Mouse (Mus musculus) left cerebral cortex, adult 8-10 months (tissue): ENCODE data around the gene Pi16. TPM values are rescaled to one million over a fixed set of nuclear protein-coding genes. Genes with fewer than 3 reads are reported as not detected.

Experiments
- DNase-seq, 2 experiments: peaks; one replicate each; pipeline ENCODE4 v3.0.0; 2022; ENCODE audit warnings: low spot score in 2 of 2
- total RNA-seq, 4 experiments: library from RNA; stranded (reverse); gene quantifications; 2 replicates each; pipeline ENCODE4 v1.2.4; 2022

The Pi16 gene
- total RNA-seq, 4 experiments from 2014 or later, result 1.2 to 1.6 (median 1.4) TPM

DNA sequence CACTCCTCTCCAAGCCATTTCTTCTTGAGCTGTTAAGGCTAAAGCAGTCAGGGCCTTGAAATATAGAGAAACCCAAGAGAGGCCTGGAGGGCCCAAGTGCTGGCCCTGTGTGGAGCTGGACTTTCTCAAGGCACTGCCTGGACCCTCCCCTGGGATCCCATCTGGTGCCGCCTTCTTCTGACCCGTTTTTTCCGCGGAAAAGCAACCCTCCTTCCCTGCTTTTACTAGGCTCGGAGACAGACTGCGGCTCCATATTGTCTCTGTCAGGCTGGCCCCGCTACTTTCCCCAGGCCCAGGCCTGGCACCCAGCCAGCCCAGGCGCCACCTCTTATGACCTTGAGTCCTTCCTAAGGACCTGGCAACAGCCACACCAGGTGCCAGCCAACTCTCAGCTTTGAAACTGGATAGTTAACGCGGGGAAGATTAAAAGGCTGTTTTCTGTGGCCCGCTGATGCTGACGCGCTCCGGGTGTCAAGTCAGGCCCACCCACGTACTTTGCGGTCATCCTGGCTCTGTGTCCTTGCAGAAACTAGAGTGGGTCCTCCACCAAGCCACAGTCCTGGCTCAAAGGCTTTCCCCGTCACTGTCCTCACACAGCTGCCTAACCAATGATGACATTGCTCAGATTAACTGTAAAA is 38.5 kb downstream of the Pi16 start:
- no peak for DNase-seq

DNA sequence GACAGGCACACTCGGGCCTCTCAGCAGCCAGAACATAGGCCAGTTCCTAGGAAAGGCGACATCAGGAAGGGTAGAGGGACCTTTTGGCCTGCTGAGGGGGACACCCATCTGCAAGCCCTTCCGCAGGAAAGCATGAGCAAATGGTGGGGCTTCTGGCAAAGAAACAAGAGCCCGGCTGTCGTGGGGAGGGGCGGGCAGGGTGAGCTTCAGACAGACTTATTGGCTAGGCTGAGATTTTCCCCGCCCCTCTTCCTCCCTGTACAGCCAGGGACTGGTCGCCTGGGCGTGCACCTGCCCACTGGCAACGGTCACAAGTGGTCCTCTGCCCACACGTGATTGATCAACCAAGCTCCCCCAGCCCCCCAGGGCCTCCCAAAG is 39.0 kb downstream of the Pi16 start:
- DNase-seq, result peak in 1 of 2 experiments; percentile 58

DNA sequence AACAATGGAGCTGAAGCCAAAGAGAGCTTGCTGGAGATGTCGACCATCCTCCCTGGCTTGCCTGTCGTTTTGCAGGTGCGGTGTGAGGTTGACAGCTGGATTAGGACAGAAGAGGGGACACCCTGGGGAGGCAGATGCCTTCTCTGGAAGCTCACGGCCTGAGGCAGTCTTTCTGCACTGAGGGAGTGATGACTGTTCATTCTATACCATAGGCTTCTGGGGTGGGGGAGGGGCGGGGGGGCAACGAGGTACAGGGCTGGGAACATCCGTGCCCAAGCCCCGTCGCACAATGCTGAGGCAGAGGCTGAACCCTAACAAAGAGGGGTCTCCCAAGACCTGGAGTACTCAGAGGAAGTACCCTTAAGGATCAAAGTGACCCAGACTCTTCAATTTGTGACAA is 39.4 kb downstream of the Pi16 start:
- no peak for DNase-seq

DNA sequence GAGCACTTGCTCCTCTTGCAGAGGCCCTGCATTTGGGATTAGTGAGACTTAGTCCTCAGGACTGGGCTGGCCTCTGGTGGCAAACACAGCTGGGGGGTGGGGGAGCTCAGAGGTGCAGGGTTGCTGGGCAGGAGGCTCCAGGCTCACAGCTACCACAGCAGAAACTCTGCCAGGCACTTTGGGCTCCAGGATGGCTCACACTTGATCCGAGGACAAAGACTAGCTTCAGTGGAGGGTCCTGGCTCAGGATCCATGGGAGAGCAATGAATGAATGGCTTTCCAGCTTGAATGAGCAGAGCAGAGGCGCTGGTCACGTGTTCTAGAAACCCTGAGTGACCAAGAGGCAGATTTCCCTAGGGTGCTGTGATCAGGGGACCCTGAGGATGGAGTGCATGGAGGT is 41.4 kb downstream of the Pi16 start:
- no peak for DNase-seq

DNA sequence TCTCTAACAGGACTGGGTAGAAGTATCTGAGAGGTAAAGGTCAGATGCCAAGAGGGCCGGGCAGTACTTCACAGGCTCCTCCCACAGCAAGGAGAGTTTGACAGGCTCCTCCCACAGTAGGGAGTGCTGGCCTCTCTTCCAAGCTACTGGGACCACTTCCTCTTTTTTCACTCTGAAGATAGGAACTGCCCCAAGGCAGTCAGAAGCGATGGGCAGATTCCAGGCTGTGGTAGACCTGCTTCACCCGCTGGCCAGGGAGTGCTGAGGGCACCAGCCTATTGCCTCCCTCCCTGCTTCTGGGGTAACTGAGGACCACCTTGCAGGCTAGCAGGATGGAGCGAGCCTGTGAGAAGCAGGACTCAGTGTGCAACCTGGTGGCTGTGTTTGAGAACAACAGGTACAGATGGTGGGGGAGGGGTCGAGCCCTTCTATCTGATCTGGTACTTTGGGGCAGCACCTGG is 43.3 kb downstream of the Pi16 start, which contains the start of gene Fgd2:
TSS of gene Fgd2 (plus strand) at position 154 of the 461 bp plus-strand sequence.
- DNase-seq, result no peak

DNA sequence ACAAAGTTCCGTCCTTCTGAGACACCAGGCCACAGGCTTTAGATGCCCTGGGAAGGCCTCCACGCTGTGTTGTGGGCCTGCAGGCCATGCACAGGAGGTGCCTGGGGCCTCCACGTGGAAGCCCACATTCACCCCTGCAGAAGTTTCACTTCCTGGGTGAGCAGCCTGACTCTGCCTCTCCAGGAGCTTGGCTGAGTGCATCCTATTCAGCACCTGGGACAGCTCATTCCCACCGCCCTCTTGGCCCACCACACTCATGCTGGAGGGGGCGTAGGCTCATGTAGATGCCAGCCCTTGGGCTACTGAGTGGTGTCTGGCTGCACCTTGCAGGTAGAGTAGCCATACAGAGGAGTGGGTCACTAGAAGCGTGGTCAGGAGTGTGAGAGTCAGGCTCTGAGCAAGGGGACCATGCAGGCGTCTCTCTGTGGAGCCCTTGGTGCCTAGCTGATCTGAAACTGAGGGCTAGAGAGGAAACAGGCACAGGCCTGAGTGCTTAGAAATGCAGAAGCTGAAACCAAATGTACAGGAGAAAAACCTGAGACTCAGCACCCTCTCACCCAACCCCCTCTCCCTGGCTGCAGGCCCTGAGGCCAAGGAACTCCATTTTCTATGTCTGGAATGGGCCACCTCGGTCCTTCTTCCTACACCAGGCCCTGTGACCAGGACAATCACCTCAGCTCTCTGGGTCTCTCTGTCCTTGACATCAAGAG is 44.7 kb downstream of the Pi16 start:
- DNase-seq, result no peak

- no peak for DNase-seq
Measured at GRCm38 (mm10) chr17:29363109-29363508, 45.6 kb downstream of the Pi16 start.

DNA sequence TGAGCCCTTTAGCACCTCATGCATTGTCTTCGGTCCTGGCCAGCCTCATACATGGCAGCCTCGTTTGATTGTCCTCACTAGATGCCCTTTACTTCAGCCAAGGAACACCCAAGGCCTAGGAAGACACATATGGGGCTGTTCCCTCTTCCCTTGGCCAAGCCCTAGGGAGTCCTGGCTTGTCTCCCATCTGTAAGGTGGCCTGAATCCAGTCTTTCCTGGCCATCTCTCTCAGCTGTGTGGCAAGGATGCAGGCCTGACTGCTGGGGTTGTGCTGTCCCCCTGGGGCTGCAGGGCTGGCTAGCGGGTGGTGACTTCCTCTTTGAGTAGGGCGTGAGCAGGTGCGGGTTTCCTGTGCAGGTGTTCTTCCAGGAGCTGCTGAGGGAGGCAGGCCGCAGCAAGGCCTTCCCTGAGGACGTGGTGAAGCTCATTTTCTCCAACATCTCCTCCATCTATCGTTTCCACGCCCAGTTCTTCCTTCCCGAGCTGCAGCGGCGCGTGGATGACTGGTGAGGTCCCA is 47.7 kb downstream of the Pi16 start:
- DNase-seq, result no peak

- no peak for DNase-seq
Measured at GRCm38 (mm10) chr17:29368726-29369125, 51.2 kb downstream of the Pi16 start.

DNA sequence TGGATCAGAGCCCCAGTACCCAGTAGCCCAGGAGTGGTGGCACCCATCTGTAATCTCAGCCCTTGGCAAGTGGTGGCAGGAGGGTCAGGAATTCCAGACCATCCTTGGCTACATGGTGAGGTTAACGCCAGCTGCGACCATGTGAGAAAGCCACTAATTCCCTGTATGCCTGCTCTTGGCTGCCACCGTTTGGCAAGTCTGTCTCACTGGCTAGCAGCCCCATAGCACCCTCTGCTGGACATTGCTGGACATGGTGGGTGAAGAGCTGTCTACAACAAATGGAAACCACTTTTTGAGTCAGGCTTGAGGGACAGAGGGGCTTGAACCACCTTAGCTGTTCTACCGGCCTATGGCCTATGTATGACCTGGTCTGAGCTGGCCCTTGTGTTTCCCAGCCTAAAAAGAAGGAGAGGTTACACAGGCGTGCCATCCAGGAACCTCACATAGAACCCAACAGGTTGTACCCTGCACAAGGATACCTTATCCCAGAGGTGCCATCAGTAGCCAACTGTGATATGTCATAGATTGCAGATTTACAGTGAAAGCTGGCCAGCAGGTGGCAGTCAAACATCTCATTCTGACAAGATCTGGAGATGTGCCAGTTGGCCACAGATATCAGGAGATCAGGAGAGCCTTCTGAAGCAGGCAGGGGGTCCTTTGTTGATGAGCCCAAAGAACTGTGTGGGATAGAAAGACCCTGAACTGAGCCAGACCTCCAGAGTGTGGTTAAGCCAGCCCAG is 53.7 kb downstream of the Pi16 start:
- peak; percentile 76 to 88 for DNase-seq

DNA sequence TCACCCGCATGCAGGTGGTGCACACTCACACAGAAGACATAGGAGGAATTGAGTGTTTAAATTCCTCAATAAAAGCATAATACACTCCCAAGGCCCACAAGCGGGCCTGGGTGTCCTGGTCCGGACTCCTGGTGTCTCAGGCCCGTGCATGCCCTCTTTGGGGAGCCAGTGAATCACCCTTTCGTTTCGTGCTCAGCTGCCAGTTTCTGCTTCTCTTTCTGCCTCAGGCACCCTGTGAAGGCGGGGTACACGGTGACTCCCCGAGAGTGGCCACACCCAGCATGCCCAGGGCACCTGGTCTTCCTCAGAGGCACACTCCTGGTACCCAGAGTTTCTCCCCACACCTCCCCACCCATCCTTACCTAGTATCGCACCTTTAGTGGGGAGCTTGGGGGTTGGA is 58.4 kb downstream of the Pi16 start:
- DNase-seq, result no peak

- DNase-seq, result no peak
Measured at GRCm38 (mm10) chr17:29378056-29378455, 60.6 kb downstream of the Pi16 start.

Other genes with a start within 250 kb of the Pi16 start
- gene Cdkn1a, start 226.7 kb upstream of the Pi16 start, total RNA-seq, result 10 to 100 TPM; 18.9 to 27.0 (median 19.5) TPM
- under 1 TPM in 1 of 4 experiments, not detected in 3; 0.14 TPM for gene Rab44, start 203.5 kb upstream of the Pi16 start, total RNA-seq
- gene Cpne5, start 79.5 kb upstream of the Pi16 start, total RNA-seq, result 100 to 1,000 TPM; 167 to 193 (median 174) TPM
- 10 to 100 TPM; 17.0 to 19.9 (median 19.5) TPM for gene Ppil1, start 53.5 kb upstream of the Pi16 start, total RNA-seq
- gene BC004004, start 48.9 kb upstream of the Pi16 start, total RNA-seq, result 100 to 1,000 TPM in 3 of 4 experiments, 10 to 100 TPM in 1; 98.1 to 131 (median 114) TPM
- gene Mtch1, start 30.3 kb downstream of the Pi16 start, total RNA-seq, result 100 to 1,000 TPM; 565 to 601 (median 593) TPM
- 1 to 10 TPM; 7.5 to 7.9 (median 7.6) TPM for gene Fgd2, start 43.2 kb downstream of the Pi16 start, total RNA-seq
- gene Pim1, start 173.1 kb downstream of the Pi16 start, total RNA-seq, result 1 to 10 TPM; 4.3 to 6.0 (median 5.1) TPM
- gene Gm17657, start 232.0 kb downstream of the Pi16 start, total RNA-seq, result not detected
- gene Tbc1d22b, start 232.1 kb downstream of the Pi16 start, total RNA-seq, result 10 to 100 TPM; 35.6 to 39.5 (median 38.4) TPM
- not detected for gene Tmem217, start 234.7 kb downstream of the Pi16 start, total RNA-seq